Mouse (Mus musculus) heart, postnatal 0 days (tissue): Measurements from ENCODE around the gene D430042O09Rik. TPM values are rescaled to one million over a fixed set of nuclear protein-coding genes. Genes with fewer than 3 reads are reported as not detected.

Experiments
- ATAC-seq: fragments of 200-750 bp; cut with Nextera tagmentation; 2 replicates; pipeline ENCODE4 v1.8.0; 2017; ENCODE audit warnings: low read depth, moderate number of reproducible peaks, moderate library complexity; ENCODE audit not compliant: insufficient read depth
- DNase-seq: peaks from one replicate; pipeline ENCODE4 v3.0.0-alpha.2; 2016; ENCODE audit warnings: low spot score
- H3K27ac ChIP-seq: fragments of 300-500 bp; sonication (generic); 2 replicates; pipeline ENCODE4 v1.5.1; 2014; ENCODE audit warnings: low read depth, mild to moderate bottlenecking
- H3K27me3 ChIP-seq: fragments of 300-500 bp; sonication (generic); 2 replicates; pipeline ENCODE4 v1.6.1; 2014; ENCODE audit warnings: low read length, mixed read lengths; ENCODE audit not compliant: control insufficient read depth, insufficient read depth
- H3K36me3 ChIP-seq: fragments of 300-500 bp; sonication (generic); replicated peaks from 2 replicates; pipeline ENCODE4 v1.6.1; 2014; ENCODE audit warnings: low read length, mixed read lengths; ENCODE audit not compliant: control insufficient read depth, insufficient read depth
- H3K4me1 ChIP-seq: fragments of 300-500 bp; sonication (generic); 2 replicates; pipeline ENCODE4 v1.6.1; 2014; ENCODE audit warnings: antibody characterized with exemption; ENCODE audit not compliant: control insufficient read depth, insufficient read depth
- H3K4me2 ChIP-seq: fragments of 300-500 bp; sonication (generic); 2 replicates; pipeline ENCODE4 v1.6.1; 2014; ENCODE audit warnings: low read depth, mild to moderate bottlenecking, low read length, moderate library complexity
- H3K4me3 ChIP-seq: fragments of 300-500 bp; sonication (generic); 2 replicates; pipeline ENCODE4 v1.5.1; 2014; ENCODE audit warnings: low read depth, low read length
- H3K9ac ChIP-seq: fragments of 300-500 bp; sonication (generic); replicated peaks from 2 replicates; pipeline ENCODE4 v1.6.1; 2014; ENCODE audit warnings: low read depth, low read length, mixed read lengths
- H3K9me3 ChIP-seq: fragments of 300-500 bp; sonication (generic); replicated peaks from 2 replicates; pipeline ENCODE4 v1.6.1; 2016; ENCODE audit warnings: low read length; ENCODE audit not compliant: control insufficient read depth
- CTCF ChIP-seq: IDR thresholded peaks from 2 replicates; pipeline ENCODE4 v1.5.1; 2016; ENCODE audit warnings: antibody characterized with exemption, control low read depth, low read depth
- EP300 ChIP-seq: IDR thresholded peaks from 2 replicates; pipeline ENCODE4 v1.6.1; 2016; ENCODE audit warnings: antibody characterized with exemption, low read depth
- WGBS: fragments of 180-500 bp; shearing (Covaris S2); extraction: QIAGEN DNeasy Blood & Tissue Kit; methylation state at CpG from one replicate; pipeline ENCODE4 v1.1.7; 2014; 5-methylcytosine and 5-hydroxymethylcytosine counted together
- polyA plus RNA-seq: library from polyadenylated mRNA; unstranded; fragments of >200 nt; fragmentation: Nextera tagmentation; extraction: Ambion mirVana; gene quantifications from 2 replicates; pipeline ENCODE4 v1.2.1, GENCODE M21; 2015
- total RNA-seq: library from RNA; depleted of rRNA; stranded (reverse); fragments of >200 nt; gene quantifications from 2 replicates; pipeline ENCODE4 v1.2.3, GENCODE M21; 2014; ENCODE audit warnings: low replicate concordance; rRNA removed

D430042O09Rik gene
- total RNA-seq (19.1 and 23.9 TPM in 2 replicates), polyA plus RNA-seq (3.4 and 4.5 TPM in 2 replicates)

- under 1% methylated on average over 45 of the region's 45 CpGs for WGBS
Measured at GRCm38 (mm10) chr7:125707593-125708022, at the start of gene D430042O09Rik, which contains the start of gene Gtf3c1. D430042O09Rik (plus strand) TSS chr7:125707888. Gtf3c1 (minus strand) TSS chr7:125707780.

DNA sequence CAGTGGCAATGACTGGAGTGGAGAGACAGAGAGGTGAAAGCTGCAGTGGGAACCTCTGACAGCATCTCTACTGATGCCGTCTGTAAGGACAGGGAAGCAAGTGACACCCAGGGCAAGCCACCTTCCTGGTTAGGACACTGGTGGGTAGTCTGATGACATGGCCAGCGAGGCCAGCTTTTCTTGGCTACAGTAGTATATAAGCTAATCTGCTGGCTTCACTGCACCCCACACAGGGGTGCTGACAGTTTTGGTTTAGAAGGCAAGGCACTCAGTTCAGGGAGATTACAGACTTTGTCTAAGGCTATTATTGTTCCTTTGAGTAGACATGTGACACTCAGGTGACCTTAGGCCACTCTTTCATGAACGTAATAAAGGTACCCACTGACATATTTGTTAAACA lies 44.0 kb upstream of the D430042O09Rik start:
- Histone ChIP-seq H3K9ac (no peak overlapping the region), H3K4me3 (no peak overlapping the region), H3K4me2 (no peak overlapping the region), H3K4me1 (no peaks in the 10 kb centered on the region), H3K36me3 (peaks cover 84% of the 10 kb centered on the region), H3K9me3 (no peaks in the 10 kb centered on the region), H3K27me3 (no peaks in the 10 kb centered on the region), H3K27ac (0 out of 2 replicates have a peak overlapping the region, but pooled peaks have one; percentile 18)
- ATAC-seq (peak; percentile 82), DNase-seq (peak; percentile 19)
- 0 out of 2 replicates have a peak, but pooled peaks have one; percentile 11 for TF ChIP-seq EP300
- TF ChIP-seq CTCF = no peak
- 54% methylated on average over 3 of the region's 3 CpGs for WGBS

More at GRCm38 (mm10) chr7:125707593-125708022, at the start of gene D430042O09Rik, which contains the start of gene Gtf3c1:
- H3K27ac ChIP-seq = peak within 1 kb of the TSS; percentile 96
- H3K4me1 ChIP-seq = peaks cover 27% of the 10 kb centered on the region
- DNase-seq = peak; percentile 99
- peak; percentile 98 for ATAC-seq
- H3K36me3 ChIP-seq = peaks cover 13% of the 10 kb centered on the region
- TF ChIP-seq CTCF (no peak), EP300 (no peak)
- no peaks in the 10 kb centered on the region for H3K9me3 ChIP-seq
- H3K4me2 ChIP-seq = peak within 1 kb of the TSS; percentile 92
- no peaks in the 10 kb centered on the region for H3K27me3 ChIP-seq
- H3K4me3 ChIP-seq = peak within 1 kb of the TSS; percentile 80
- peak within 1 kb of the TSS; percentile 81 for H3K9ac ChIP-seq

DNA sequence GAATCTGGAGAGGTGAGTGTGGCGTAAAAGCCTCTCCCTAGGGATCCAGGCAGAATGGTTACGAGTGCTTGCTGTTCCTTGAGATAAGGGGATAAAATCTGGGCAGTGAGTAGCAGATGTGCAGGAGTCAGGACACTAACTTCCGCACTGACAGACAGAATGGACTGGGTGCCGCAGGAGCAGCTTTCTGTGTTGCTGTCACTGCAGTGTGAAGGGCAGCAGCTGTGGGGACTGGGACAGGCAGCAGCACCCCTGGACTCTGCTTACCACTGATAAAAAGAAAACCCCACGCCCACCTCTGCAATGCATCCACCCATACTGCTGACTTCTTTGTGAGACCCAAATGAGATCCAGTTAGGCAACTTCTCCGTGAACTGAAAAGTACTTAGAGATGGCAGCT lies 36.8 kb upstream of the D430042O09Rik start:
- Histone ChIP-seq H3K9ac (no peak overlapping the region), H3K4me2 (no peak overlapping the region), H3K4me3 (no peak overlapping the region), H3K4me1 (no peaks in the 10 kb centered on the region), H3K36me3 (peaks cover 96% of the 10 kb centered on the region), H3K27ac (no peak overlapping the region), H3K9me3 (no peaks in the 10 kb centered on the region), H3K27me3 (no peaks in the 10 kb centered on the region)
- TF ChIP-seq EP300 (no peak), CTCF (no peak)
- no peak for DNase-seq
- ATAC-seq = no peak
- WGBS = 69% methylated on average over 6 of the region's 6 CpGs

DNA sequence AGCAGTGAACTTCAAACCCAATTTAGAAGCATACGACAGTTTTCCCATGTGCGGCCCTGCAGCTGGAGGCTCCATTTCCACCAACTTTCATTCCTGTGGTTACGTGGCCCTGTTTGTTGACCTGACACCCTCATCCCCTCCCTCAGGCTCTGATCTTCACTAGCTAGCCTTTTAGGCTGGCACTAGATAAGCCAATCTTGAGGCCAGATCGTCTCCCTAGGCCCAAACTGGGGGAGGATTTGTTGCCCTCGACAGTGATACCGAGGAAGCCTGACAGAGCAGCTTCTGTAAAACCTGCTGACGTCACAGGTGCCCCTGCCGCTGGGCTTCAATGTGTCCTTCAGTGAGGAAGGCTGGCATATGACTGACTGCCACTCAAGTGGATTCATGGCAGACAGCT lies 36.3 kb upstream of the D430042O09Rik start:
- no peak for TF ChIP-seq EP300
- no peak for TF ChIP-seq CTCF
- Histone ChIP-seq H3K4me1 (no peaks in the 10 kb centered on the region), H3K4me3 (no peak overlapping the region), H3K9ac (no peak overlapping the region), H3K4me2 (no peak overlapping the region), H3K36me3 (peaks cover 96% of the 10 kb centered on the region), H3K27ac (no peak overlapping the region), H3K27me3 (no peaks in the 10 kb centered on the region), H3K9me3 (no peaks in the 10 kb centered on the region)
- DNase-seq (no peak), ATAC-seq (no peak)
- 80% methylated on average over 8 of the region's 8 CpGs for WGBS

DNA sequence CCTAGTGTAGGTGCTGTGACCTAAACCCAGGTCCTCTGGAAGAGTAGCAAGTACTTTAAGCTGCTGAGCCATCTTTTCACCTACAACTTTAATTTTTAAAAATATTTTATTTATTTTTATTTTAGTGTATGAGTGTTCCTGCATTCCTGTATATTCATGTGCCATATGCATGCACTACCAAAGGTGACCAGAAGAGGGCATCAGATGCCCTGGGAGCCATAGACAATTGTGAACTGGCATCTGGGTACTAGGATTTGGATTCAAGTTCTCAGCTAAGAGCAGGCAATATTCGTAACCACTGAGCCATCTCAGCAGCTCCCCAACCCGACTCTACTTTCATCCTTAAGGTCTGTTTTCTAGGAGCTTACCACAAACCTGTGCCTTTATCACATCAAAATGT lies 32.8 kb upstream of the D430042O09Rik start:
- H3K4me1 ChIP-seq = no peaks in the 10 kb centered on the region
- DNase-seq (peak; percentile 14), ATAC-seq (no peak)
- WGBS = 71% methylated on average over 2 of the region's 2 CpGs
- H3K9me3 ChIP-seq = no peaks in the 10 kb centered on the region
- no peak overlapping the region for H3K27ac ChIP-seq
- no peaks in the 10 kb centered on the region for H3K27me3 ChIP-seq
- no peak overlapping the region for H3K9ac ChIP-seq
- TF ChIP-seq CTCF = peak; percentile 77
- TF ChIP-seq EP300 = no peak
- H3K36me3 ChIP-seq = peaks cover 98% of the 10 kb centered on the region
- no peak overlapping the region for H3K4me2 ChIP-seq
- no peak overlapping the region for H3K4me3 ChIP-seq

DNA sequence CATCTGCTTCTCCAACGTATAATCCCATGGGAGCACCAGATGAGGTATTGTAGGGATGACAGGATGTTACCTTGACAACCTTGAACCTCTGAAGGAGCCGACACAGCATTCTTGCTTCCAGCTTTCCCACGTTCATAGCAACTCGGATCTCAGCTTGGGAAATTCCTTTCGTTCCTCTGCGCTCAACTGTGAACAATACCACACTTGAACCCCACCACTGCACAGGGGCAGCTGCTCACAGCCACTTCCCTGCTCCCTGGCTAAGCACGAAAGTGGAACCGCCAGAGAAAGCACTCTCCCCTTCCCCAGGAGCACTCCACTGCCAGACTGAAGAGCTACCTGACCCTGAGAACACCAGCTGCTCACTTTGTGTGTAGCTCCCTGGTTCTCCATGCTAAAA lies 28.9 kb upstream of the D430042O09Rik start:
- no peak overlapping the region for H3K4me3 ChIP-seq
- no peaks in the 10 kb centered on the region for H3K4me1 ChIP-seq
- ATAC-seq (no peak), DNase-seq (no peak)
- no peaks in the 10 kb centered on the region for H3K27me3 ChIP-seq
- peaks cover 91% of the 10 kb centered on the region for H3K36me3 ChIP-seq
- no peaks in the 10 kb centered on the region for H3K9me3 ChIP-seq
- no peak overlapping the region for H3K27ac ChIP-seq
- WGBS = 69% methylated on average over 8 of the region's 8 CpGs
- no peak overlapping the region for H3K9ac ChIP-seq
- H3K4me2 ChIP-seq = no peak overlapping the region
- TF ChIP-seq CTCF (no peak), EP300 (no peak)
